Mouse (Mus musculus) stomach, postnatal 0 days (tissue): Measurements from ENCODE around the gene Eif2s1. TPM values are rescaled to one million over a fixed set of nuclear protein-coding genes. Genes with fewer than 3 reads are reported as not detected.

ENCODE experiments used
- ATAC-seq: fragments of 200-750 bp; cut with Nextera tagmentation; 2 replicates; pipeline ENCODE4 v1.8.0; 2017; ENCODE audit not compliant: low FRiP score, low TSS enrichment
- DNase-seq: peaks from one replicate; pipeline ENCODE4 v3.0.0-alpha.2; 2016; ENCODE audit warnings: low spot score
- H3K27ac ChIP-seq: fragments of 300-500 bp; sonication (generic); replicated peaks from 2 replicates; pipeline ENCODE4 v1.5.1; 2014; ENCODE audit warnings: mild to moderate bottlenecking, control low read depth
- H3K27me3 ChIP-seq: fragments of 300-500 bp; sonication (generic); 2 replicates; pipeline ENCODE4 v1.6.1; 2014; ENCODE audit warnings: low read length; ENCODE audit not compliant: control insufficient read depth, insufficient read depth
- H3K36me3 ChIP-seq: fragments of 300-500 bp; sonication (generic); 2 replicates; pipeline ENCODE4 v1.6.1; 2014; ENCODE audit warnings: low read length, mixed read lengths; ENCODE audit not compliant: control insufficient read depth, insufficient read depth
- H3K4me1 ChIP-seq: fragments of 300-500 bp; sonication (generic); replicated peaks from 2 replicates; pipeline ENCODE4 v1.6.1; 2014; ENCODE audit warnings: antibody characterized with exemption; ENCODE audit not compliant: control insufficient read depth, insufficient read depth
- H3K4me2 ChIP-seq: fragments of 300-500 bp; sonication (generic); replicated peaks from 2 replicates; pipeline ENCODE4 v1.6.1; 2014; ENCODE audit warnings: low read depth, mild to moderate bottlenecking, control low read depth, moderate library complexity
- H3K4me3 ChIP-seq: fragments of 300-500 bp; sonication (generic); 2 replicates; pipeline ENCODE4 v1.5.1; 2014; ENCODE audit warnings: low read depth, low read length, control low read depth
- H3K9ac ChIP-seq: fragments of 300-500 bp; sonication (generic); 2 replicates; pipeline ENCODE4 v1.6.1; 2014; ENCODE audit warnings: mild to moderate bottlenecking, low read length, control low read depth, mixed read lengths
- H3K9me3 ChIP-seq: fragments of 300-500 bp; sonication (generic); 2 replicates; pipeline ENCODE4 v1.6.1; 2016; ENCODE audit warnings: low read length; ENCODE audit not compliant: control insufficient read depth
- CTCF ChIP-seq: IDR thresholded peaks from 2 replicates; pipeline ENCODE4 v1.5.1; 2016; ENCODE audit warnings: antibody characterized with exemption, low read depth, mild to moderate bottlenecking, moderate library complexity
- EP300 ChIP-seq: optimal IDR thresholded peaks from 2 replicates; pipeline ENCODE3; 2016; ENCODE audit warnings: antibody characterized with exemption
- whole genome bisulfite sequencing: fragments of 180-500 bp; shearing (Covaris S2); extraction: QIAGEN DNeasy Blood & Tissue Kit; methylation state at CpG from one replicate; pipeline ENCODE4 v1.1.7; 2014; 5-methylcytosine and 5-hydroxymethylcytosine counted together
- polyA plus RNA-seq: library from polyadenylated mRNA; unstranded; fragments of >200 nt; fragmentation: Nextera tagmentation; extraction: Ambion mirVana; gene quantifications from 2 replicates; pipeline ENCODE4 v1.2.1, GENCODE M21; 2015

The Eif2s1 gene
- polyA plus RNA-seq: 132 and 145 TPM in 2 replicates

DNA sequence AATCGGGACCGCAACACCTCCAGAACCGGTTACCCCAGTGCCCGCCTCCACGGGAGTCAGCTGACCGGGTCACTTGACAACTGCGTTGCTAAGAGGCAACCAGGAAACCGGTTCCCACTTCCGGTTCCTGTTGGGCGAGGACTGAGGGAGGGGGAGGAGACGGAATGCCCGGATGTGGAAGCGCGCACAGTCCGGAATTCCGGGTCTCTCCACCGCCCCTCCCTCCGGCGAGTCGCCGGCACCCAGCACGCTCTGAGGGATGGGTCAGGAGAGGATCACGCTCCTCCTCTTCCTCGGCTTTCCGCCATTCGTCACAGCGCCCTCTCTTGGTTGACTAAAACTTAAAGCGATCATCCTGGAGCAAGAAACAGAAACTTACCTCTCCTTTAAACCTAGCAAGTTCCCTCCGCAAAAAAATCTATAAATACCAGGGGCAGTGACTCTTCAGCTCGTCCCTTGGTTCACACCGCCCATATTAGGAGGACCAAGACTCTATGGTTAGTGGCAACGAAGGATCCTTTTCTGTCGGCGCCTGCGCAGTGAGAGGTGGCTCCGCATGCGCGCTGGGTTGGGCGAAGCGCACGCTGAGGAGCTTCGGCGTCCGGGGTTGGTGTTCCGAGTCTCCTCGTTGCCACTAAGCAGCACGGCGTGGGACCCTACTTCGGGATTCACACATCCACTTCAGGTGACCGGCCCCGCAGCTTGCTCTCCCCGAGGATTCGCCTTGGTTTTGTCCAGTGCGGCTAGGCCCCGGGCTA lies at the start of gene Eif2s1, which contains the start of gene Atp6v1d:
Gene Eif2s1 (plus strand): TSS at position 324 of the 758 bp plus-strand sequence.
Gene Atp6v1d (minus strand): TSS at position 143 of the 758 bp plus-strand sequence.
- 0 out of 2 replicates have a peak, but pooled peaks cover 2% of the 10 kb centered on the region for H3K4me1 ChIP-seq
- WGBS: under 1% methylated on average over 55 of the region's 55 CpGs

GRCm38 (mm10) chr12:78814437-78814836 lies 47.2 kb upstream of the Eif2s1 start:
- Histone ChIP-seq H3K27me3 (no peaks in the 10 kb centered on the region), H3K4me1 (no peaks in the 10 kb centered on the region), H3K4me2 (no peak overlapping the region), H3K36me3 (no peaks in the 10 kb centered on the region), H3K9ac (no peak overlapping the region), H3K9me3 (no peaks in the 10 kb centered on the region), H3K27ac (no peak overlapping the region), H3K4me3 (no peak overlapping the region)
- DNase-seq (no peak), ATAC-seq (no peak)
- peak; percentile 51 for TF ChIP-seq CTCF
- TF ChIP-seq EP300: no peak

More for the DNA sequence above, at the start of gene Eif2s1, which contains the start of gene Atp6v1d:
- no peaks in the 10 kb centered on the region for H3K27me3 ChIP-seq
- H3K4me2 ChIP-seq: peak within 1 kb of the TSS; percentile 77
- H3K9me3 ChIP-seq: no peaks in the 10 kb centered on the region
- peak; percentile 100 for DNase-seq
- no peaks in the 10 kb centered on the region for H3K36me3 ChIP-seq
- peak within 1 kb of the TSS; percentile 88 for H3K9ac ChIP-seq
- peak within 1 kb of the TSS; percentile 75 for H3K4me3 ChIP-seq
- peak within 1 kb of the TSS; percentile 91 for H3K27ac ChIP-seq
- TF ChIP-seq CTCF (peak; percentile 92), EP300 (peak; percentile 81)
- peak; percentile 100 for ATAC-seq

DNA sequence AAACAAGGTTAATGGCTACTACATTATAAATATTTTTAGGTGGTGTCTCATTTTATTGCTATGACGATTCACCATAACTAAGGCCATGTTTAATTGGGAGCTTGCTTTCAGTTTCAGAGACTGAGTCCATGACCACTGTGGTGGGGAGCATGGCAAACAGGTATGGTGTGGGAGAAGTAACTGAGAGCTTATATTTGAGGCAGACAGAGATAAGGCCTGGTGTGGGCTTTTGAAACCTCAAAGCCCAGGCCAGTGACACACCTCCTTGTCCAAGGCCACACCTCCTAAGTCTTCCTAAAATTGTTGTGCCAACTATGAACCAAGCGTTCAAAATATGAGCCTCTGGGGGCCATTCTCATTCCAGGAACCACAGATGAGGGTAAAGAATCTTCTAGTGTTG lies 27.1 kb upstream of the Eif2s1 start:
- ATAC-seq: no peak

DNA sequence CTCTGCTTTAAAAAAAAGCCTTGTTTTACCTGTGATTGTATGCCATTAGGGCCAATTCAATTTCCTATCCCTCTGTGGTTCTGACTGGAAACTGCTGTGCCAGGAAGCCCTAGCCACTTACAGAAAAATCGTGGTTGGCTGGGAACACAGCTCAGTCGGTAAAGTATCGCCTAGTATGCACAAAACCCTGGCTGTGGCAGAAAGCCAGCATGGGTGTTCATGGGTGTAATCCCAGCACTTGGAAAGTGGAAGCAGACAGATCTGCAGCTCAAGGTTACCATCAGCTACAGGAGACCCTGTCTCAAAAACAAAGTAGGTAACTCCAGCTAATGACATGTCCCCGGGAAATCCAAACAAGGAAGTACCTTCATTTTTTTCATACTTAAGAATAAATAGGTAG lies 21.7 kb upstream of the Eif2s1 start:
- DNase-seq (peak; percentile 17), ATAC-seq (no peak)
- Histone ChIP-seq H3K4me1 (no peaks in the 10 kb centered on the region), H3K27ac (no peak overlapping the region), H3K27me3 (no peaks in the 10 kb centered on the region), H3K9ac (no peak overlapping the region), H3K4me3 (no peak overlapping the region), H3K4me2 (no peak overlapping the region), H3K9me3 (no peaks in the 10 kb centered on the region), H3K36me3 (peaks cover 23% of the 10 kb centered on the region; the same call in 1 of the 2 replicates)
- 67% methylated on average over 4 of the region's 4 CpGs for WGBS
- TF ChIP-seq CTCF (no peak), EP300 (no peak)

More for the DNA sequence above, 27.1 kb upstream of the Eif2s1 start:
- Histone ChIP-seq H3K27ac (no peak overlapping the region), H3K36me3 (peaks cover 18% of the 10 kb centered on the region; the same call in 1 of the 2 replicates), H3K9me3 (no peaks in the 10 kb centered on the region), H3K4me2 (no peak overlapping the region), H3K4me3 (no peak overlapping the region), H3K27me3 (no peaks in the 10 kb centered on the region), H3K9ac (no peak overlapping the region), H3K4me1 (no peaks in the 10 kb centered on the region)
- DNase-seq: no peak
- TF ChIP-seq CTCF: no peak
- no peak for TF ChIP-seq EP300
- 88% methylated on average over 2 of the region's 2 CpGs for WGBS

GRCm38 (mm10) chr12:78842429-78842828 lies 19.2 kb upstream of the Eif2s1 start:
- Histone ChIP-seq H3K36me3 (peaks cover 18% of the 10 kb centered on the region), H3K4me2 (no peak overlapping the region), H3K27ac (no peak overlapping the region), H3K4me1 (no peaks in the 10 kb centered on the region), H3K9ac (no peak overlapping the region), H3K4me3 (no peak overlapping the region), H3K27me3 (no peaks in the 10 kb centered on the region), H3K9me3 (no peaks in the 10 kb centered on the region)
- DNase-seq: no peak
- TF ChIP-seq CTCF (no peak), EP300 (no peak)
- 69% methylated on average over 1 of the region's 1 CpGs for WGBS
- no peak for ATAC-seq

DNA sequence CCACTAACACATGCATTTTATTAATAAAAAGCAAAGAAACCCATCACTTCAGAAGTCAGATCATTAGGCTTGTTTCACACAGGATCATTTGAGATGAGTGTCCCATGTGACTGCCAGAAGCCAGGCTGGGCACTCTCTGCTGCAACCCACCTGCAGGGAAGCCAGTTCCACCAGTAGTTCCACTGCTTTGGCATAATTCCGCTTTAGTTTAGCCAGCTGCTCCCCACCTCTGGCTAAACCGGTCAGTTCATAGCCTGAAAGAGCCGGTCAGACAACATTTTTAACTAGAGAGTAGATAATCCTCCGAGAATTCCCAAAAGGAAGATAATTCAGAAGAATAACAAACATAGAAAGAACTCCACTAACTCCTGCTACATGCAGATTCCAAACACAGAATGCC lies 13.4 kb upstream of the Eif2s1 start:
- Histone ChIP-seq H3K36me3 (peaks cover 13% of the 10 kb centered on the region), H3K9me3 (no peaks in the 10 kb centered on the region), H3K4me3 (no peak overlapping the region), H3K4me2 (no peak overlapping the region), H3K27me3 (no peaks in the 10 kb centered on the region), H3K4me1 (no peaks in the 10 kb centered on the region), H3K27ac (peak overlapping the region; percentile 50), H3K9ac (no peak overlapping the region)
- DNase-seq (no peak), ATAC-seq (no peak)
- TF ChIP-seq CTCF (no peak), EP300 (no peak)
- 71% methylated on average over 4 of the region's 4 CpGs for WGBS
